Mouse (Mus musculus) megakaryocyte-erythroid progenitor cell, adult 5-6 weeks (primary cell): Measurements from ENCODE around the gene Atp2a1. TPM values are rescaled to one million over a fixed set of nuclear protein-coding genes. Genes with fewer than 3 reads are reported as not detected.
"Not testable (repeated sequence)": the region's sequence is repeated elsewhere in the genome, so short reads cannot be mapped to it uniquely, and the experiment has no call there.

ENCODE experiments used
- ATAC-seq: replicated peaks from 2 replicates; pipeline ENCODE4 v1.8.0; 2016; ENCODE audit warnings: mild to moderate bottlenecking, inconsistent platforms; ENCODE audit not compliant: severe bottlenecking, poor library complexity, low FRiP score, low TSS enrichment
- total RNA-seq, 2 experiments: library from RNA; stranded (forward) in 1 of 2; stranded (reverse) in 1 of 2; fragments of 200-1000, 215-1000 nt in 1 of 2; fragments of >200 nt in 1 of 2; fragmentation: Nextera tagmentation in 1 of 2; gene quantifications; 2 replicates each; pipeline ENCODE4 v1.2.3; 2014 to 2017

Atp2a1 gene
- total RNA-seq, 2 experiments from 2014 or later, result 0.61 to 2.3 TPM

DNA sequence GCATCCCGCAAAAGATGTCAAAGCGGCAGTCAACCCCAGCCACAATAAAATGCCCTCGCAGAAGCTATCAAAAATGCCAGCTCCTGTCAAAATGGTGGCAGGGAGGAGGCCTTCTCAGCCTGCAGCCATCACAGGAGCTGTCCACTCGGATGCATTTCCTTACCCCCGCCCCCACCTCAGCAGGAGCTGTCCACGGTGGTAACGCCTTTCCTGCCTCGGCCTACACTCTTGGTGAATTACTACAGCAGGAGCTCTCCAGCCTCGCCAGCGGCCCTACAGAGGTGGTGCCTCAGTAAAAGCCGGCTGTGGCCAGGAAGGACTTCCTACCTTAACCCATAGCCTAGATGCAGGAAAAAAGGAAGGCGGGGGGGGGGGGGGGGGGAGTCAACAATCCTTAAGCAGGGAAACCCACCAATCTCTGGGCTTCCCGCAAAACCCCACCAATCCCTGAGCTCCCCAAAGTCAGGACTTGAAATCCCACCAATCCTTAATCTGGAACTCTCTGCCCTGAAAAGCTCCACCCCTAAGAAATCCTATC, 35.5 kb downstream of the Atp2a1 start:
- no peak for ATAC-seq

DNA sequence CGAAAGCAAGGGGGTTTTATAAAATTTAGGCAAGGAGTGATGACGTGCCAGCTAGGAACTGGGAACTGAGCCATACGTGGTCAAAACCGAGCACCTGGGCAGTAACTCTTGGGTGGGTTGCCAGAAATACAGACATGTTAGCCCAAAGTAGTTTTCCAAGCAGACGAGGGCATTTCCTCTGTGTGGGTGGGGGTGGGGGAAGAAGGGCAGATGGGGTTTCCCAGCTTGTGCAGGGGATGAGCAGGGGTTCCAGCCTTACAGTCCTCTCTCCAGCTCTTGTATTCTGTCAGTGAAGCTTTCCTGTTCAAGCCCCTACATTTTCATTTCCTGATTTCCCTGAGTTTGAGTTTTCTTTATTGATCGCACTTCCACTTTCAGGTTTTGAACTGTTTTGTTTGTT, 38.7 kb downstream of the Atp2a1 start:
- ATAC-seq, result no peak

DNA sequence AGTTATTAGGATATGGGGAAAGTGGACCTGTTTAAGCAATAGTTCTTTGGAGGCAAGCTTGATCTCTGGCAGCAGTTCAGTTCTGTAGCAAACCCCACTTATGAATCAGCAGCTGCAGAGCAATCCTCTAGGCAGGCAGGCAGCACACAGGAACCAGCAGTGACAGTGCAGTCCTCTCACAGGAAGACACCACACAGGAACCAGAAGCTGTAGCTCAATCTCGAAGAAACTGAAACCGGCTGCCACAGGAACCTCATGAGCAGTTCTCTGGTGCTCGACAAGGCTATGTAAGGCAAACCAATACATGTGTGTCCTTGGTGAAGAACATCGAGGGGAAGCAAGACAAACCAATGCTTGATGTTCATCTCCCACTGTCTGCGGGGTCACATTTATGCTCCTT, 41.2 kb downstream of the Atp2a1 start:
- ATAC-seq, result no peak

DNA sequence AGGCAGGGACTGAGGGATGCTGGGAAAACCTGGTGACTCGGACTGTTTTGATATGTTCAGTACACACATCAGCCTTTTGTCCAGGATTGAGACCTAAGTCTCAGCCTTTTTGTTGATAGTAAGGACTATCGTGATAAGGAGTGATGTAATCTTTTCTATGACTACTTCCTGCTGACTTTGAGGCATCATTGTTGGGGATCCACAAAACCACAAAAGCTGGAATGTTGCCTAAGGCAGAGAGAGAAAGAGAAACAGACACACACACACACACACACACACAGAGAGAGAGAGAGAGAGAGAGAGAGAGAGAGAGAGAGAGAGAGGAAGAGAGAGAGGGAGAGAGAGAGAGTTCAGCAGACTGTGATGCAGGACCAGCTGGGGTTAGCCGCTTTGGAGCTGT, 44.4 kb downstream of the Atp2a1 start:
- ATAC-seq, result no peak

DNA sequence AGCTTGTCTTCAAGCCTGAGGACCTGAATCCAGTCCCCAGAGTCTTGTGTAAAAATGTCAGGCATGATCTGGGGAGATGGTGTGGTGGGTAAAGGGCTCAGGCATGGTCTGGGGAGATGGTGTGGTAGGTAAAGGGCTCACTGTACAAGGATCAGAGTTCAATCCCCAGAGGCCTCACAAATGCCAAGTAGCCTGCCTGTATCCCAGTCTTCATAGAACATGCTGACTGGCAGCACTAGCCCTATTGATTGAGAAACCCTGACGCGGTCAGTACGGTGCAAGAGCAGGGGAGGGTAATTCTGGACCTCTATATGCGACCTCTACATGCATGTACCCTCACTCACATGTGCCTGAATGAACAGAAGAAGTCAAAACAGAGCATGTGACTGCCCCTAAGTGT, 45.3 kb downstream of the Atp2a1 start:
- no peak for ATAC-seq

DNA sequence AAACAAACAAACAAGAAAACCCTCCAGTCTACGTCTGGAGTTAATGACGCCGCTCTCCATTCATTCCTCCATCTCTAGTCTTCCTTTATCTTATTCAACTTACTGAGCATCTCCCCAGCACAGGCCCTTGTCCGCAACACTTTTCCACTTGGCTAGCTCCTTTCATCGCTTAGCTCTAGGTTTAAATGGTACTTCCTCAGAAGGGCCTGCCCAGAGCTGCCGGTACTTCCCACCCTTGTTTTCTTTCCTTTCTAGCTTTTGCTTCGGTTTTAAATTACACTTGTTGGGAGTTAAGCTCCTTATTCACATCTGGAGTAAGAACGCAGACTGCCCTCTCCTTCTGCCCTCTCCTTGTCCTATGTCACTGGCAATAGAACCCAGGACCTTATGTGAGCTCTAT, 45.9 kb downstream of the Atp2a1 start:
- no peak for ATAC-seq

DNA sequence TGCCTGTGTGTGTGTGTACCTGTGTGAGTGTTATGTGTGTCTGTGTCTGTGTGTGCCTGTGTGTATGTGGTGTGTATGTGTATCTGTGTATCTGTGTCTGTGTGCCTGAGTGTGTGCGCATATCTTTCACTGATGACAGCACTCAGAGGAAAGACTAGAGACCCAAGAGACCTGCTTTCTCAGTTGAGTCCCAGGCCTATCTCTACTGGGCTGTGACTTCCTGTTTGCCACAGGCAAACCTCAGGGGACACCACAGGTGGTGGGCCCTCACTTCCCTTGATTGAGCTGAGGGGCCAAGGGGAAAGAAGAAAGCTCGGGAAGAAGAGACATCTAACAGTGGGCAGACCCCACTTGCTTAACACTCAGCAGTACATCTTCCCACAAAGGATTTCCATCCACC, 46.3 kb downstream of the Atp2a1 start:
- ATAC-seq, result peak; percentile 27; the same call in 1 of the 2 replicates

DNA sequence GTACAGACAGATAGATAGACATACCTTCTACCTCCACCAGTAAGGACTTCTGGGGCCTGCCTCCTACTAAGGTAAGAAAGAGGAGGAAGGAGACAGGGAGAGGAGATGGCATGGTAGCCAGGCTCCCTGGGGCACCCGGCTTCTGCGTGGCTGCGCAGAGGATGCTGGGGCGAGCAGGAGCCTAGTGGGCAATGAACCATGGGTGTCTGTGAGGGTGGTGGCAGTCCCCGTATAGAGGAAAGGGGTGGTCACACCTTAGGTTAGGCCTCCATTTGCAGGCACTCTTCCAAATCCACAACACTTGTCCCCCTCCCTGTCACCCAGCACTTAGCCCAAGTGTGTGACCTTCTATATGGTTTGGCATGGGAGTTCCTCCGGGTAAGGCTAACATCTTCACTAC, 48.2 kb downstream of the Atp2a1 start, which contains the start of gene Cd19:
TSS of gene Cd19 (minus strand) at position 165 of the 400 bp plus-strand sequence.
- no peak for ATAC-seq

DNA sequence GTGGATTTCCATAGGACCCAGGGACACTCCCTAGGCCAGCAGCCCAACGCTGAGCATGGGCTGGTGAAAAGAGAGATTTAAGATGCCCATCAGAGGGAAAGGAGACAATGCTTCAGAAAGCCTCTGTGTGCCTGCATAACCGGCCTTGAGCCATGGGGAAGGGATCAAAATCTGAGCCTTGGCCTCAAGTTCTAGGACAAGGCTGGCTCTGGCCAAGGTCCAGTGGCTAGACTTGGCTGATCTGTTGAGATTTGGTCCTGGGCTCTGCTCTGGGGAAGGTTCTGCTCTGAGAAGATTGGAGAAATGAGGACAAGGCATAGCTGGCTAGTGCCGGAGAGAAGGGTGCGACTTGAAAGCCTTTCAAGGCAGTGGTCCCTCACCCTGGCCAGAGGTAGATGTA, 51.8 kb downstream of the Atp2a1 start:
- no peak for ATAC-seq

DNA sequence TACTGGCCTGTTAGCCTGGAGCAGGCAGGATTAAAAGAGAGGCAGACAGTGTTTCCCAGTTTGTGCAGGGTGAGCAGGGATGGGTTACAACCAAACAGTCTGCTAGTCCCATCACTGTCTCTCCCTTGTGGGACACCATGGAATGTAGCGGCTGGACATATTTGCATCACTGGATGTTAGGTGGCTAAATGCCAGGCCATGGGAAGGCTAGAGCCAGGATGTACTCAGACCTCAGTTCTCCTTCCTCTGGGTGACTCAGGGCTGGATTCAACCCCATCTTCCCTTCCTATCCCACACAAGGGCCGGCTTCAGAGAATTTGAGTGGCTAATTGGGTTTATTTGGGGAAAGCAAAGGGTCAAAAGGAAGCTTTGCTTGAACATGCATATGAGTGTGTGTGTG, 54.2 kb downstream of the Atp2a1 start:
- ATAC-seq, result no peak

DNA sequence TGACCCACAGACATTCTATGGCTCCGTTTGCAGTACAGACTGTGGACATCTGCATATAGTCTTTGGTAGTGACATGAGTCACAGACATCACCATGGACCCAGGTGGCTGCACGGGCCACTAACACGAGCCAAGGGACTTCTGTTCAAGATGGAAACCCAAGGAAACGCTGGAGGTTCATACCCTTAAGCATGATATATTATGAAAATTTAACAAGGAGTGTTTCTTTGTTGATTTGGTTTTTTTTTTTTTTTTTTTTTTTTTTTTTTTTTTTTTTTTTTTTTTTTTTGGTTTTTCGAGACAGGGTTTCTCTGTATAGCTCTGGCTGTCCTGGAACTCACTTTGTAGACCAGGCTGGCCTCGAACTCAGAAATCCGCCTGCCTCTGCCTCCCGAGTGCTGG, 60.4 kb downstream of the Atp2a1 start:
- not testable (repeated sequence) for ATAC-seq

DNA sequence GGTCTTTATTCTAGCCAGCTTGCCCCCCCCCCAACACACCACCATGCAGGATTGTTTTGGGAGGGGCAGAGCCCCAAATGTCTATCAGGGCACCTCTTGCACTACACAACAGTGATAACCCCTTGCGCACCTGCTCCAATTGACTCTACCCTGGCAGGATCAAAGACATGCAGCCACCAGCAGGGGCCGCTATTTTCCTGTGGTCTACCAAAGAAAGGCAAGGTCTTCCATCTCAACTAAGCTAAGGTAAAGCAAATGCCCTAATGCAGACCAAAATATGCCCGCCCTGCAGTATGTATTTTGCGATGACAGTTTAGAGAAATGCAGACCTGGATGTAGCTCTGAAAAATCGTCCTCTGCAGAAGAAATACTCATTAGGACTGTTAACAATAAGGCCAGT, 63.4 kb downstream of the Atp2a1 start:
- peak; percentile 31; the same call in 1 of the 2 replicates for ATAC-seq

DNA sequence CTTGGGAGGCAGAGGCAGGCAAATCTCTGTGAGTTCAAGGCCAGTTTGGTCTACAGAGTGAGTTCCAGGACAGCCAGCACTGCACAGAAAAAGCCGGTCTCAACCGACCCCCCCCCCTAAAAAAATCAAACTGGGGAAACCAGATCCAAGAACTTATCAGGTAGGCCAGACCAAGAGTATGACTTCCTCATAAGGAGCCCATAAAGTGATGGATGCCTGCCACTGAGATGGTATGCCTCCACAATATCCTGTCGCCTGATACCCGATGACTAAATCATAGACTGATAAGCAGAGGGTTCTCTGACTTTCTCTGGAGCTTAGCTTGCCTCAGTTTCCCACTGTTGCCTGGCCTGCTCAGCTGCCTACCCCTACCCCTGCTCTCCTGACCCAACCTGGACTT, 65.1 kb downstream of the Atp2a1 start:
- no peak for ATAC-seq

DNA sequence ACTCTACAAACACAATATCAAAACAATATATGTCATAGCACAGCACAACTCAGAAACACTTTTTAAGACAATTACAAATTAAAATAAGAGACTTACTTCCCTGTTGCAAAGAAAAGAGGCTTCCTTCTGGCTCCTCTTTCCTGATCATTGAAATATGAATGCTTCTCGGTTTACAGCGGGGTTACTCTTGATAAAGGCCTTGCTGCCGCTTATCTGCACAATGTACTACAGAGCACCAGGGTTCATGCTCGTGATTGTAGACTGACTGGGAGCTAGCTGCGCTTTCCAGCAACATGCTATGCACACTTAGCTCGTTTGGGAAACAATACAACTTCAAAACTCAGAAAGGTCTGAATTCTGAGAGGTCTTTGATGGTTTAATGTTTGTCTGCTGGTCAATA, 65.7 kb downstream of the Atp2a1 start:
- ATAC-seq, result 0 out of 2 replicates have a peak, but pooled peaks have one; percentile 39

DNA sequence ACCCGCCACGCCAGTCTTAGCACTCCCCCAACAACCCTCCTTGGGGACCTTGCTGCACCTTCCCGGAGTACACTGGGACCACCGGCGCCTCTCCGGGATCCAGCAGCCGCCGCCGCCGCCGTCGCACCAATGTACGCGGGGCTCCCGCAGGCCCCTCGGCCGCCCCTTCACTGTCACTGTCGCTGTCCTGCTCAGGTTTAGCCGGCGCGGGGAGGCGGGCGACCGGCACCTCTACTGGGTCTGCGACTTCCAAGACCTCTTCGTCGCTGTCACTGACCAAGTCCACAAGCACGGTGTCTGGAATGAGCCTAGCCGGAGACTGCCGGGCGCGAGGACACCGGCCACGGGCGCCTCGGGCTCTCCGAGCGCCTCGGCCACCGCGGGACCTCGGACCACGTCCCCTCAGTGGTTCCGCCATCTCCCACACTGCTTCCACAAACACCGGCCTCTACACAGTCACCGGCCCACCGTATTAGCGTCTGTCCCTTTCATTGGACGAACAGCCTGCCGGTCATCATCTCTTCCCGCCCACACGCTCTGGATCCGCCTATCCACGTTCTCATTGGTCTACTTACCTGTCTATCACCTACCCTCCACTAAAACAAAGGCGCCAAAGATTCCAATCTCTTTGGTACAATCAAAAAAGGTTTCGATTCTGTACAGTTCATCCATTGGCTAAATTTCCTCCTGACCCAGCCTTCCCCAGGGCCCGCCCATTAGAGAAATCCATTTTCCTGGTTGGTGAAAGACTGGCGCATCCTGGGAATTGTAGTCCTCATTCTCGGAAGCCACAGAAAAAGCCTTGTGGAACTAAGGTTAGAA, 66.4 kb downstream of the Atp2a1 start, which contains the start of gene Nfatc2ip:
TSS of gene Nfatc2ip (minus strand) at position 440 of the 822 bp plus-strand sequence.
- peak; percentile 98 for ATAC-seq

Other genes starting within 250 kb of the Atp2a1 start
- 6.6 and 7.0 TPM in 2 replicates for gene Sbk1, start 190.5 kb downstream of the Atp2a1 start, total RNA-seq (2014; fragmentation: Nextera tagmentation)
- gene Sbk1, start 190.5 kb downstream of the Atp2a1 start, total RNA-seq (2017), result 2.9 and 5.2 TPM in 2 replicates
- 17.3 and 28.3 TPM in 2 replicates for gene Lat, start 93.5 kb downstream of the Atp2a1 start, total RNA-seq (2014; fragmentation: Nextera tagmentation)
- gene Lat, start 93.5 kb downstream of the Atp2a1 start, total RNA-seq (2017), result 9.3 and 11.0 TPM in 2 replicates
- gene Spns1, start 85.7 kb downstream of the Atp2a1 start, total RNA-seq (2014; fragmentation: Nextera tagmentation), result 24.7 and 30.7 TPM in 2 replicates
- 5.2 and 8.3 TPM in 2 replicates for gene Spns1, start 85.7 kb downstream of the Atp2a1 start, total RNA-seq (2017)
- gene Nfatc2ip, start 66.4 kb downstream of the Atp2a1 start, total RNA-seq (2014; fragmentation: Nextera tagmentation), result 14.9 and 32.5 TPM in 2 replicates
- 17.8 and 18.9 TPM in 2 replicates for gene Nfatc2ip, start 66.4 kb downstream of the Atp2a1 start, total RNA-seq (2017)
- 1.7 and 16.4 TPM in 2 replicates for gene Cd19, start 48.2 kb downstream of the Atp2a1 start, total RNA-seq (2014; fragmentation: Nextera tagmentation)
- gene Cd19, start 48.2 kb downstream of the Atp2a1 start, total RNA-seq (2017), result 0.28 TPM in 1 of 2 replicates, not detected in the other
- 10.2 and 13.9 TPM in 2 replicates for gene Rabep2, start 34.3 kb downstream of the Atp2a1 start, total RNA-seq (2014; fragmentation: Nextera tagmentation)
- 11.5 and 14.0 TPM in 2 replicates for gene Rabep2, start 34.3 kb downstream of the Atp2a1 start, total RNA-seq (2017)
- gene Sh2b1, start 12.3 kb upstream of the Atp2a1 start, total RNA-seq (2014; fragmentation: Nextera tagmentation), result 24.8 and 49.2 TPM in 2 replicates
- 11.7 and 11.9 TPM in 2 replicates for gene Sh2b1, start 12.3 kb upstream of the Atp2a1 start, total RNA-seq (2017)
- 128 and 168 TPM in 2 replicates for gene Tufm, start 24.3 kb upstream of the Atp2a1 start, total RNA-seq (2014; fragmentation: Nextera tagmentation)
- 92.9 and 141 TPM in 2 replicates for gene Tufm, start 24.3 kb upstream of the Atp2a1 start, total RNA-seq (2017)
- 162 and 199 TPM in 2 replicates for gene Atxn2l, start 40.3 kb upstream of the Atp2a1 start, total RNA-seq (2014; fragmentation: Nextera tagmentation)
- gene Atxn2l, start 40.3 kb upstream of the Atp2a1 start, total RNA-seq (2017), result 28.4 and 42.7 TPM in 2 replicates
- 193 and 244 TPM in 2 replicates for gene Eif3c, start 103.3 kb upstream of the Atp2a1 start, total RNA-seq (2014; fragmentation: Nextera tagmentation)
- 286 and 298 TPM in 2 replicates for gene Eif3c, start 103.3 kb upstream of the Atp2a1 start, total RNA-seq (2017)
- gene Apobr, start 121.8 kb upstream of the Atp2a1 start, total RNA-seq (2014; fragmentation: Nextera tagmentation), result 0.79 and 2.4 TPM in 2 replicates
- gene Apobr, start 121.8 kb upstream of the Atp2a1 start, total RNA-seq (2017), result 0.89 and 2.4 TPM in 2 replicates
- 24.5 and 43.7 TPM in 2 replicates for gene Cln3, start 122.7 kb upstream of the Atp2a1 start, total RNA-seq (2014; fragmentation: Nextera tagmentation)
- gene Cln3, start 122.7 kb upstream of the Atp2a1 start, total RNA-seq (2017), result 3.8 and 9.8 TPM in 2 replicates
- not detected in 2 replicates for gene Il27, start 131.8 kb upstream of the Atp2a1 start, total RNA-seq (2014; fragmentation: Nextera tagmentation)
- gene Il27, start 131.8 kb upstream of the Atp2a1 start, total RNA-seq (2017), result not detected in 2 replicates
- gene Nupr1, start 167.8 kb upstream of the Atp2a1 start, total RNA-seq (2014; fragmentation: Nextera tagmentation), result 6.3 TPM in 1 of 2 replicates, not detected in the other
- gene Nupr1, start 167.8 kb upstream of the Atp2a1 start, total RNA-seq (2017), result 2.7 and 9.9 TPM in 2 replicates
- gene Sgf29, start 186.2 kb upstream of the Atp2a1 start, total RNA-seq (2014; fragmentation: Nextera tagmentation), result 100 and 125 TPM in 2 replicates
- 37.4 and 51.0 TPM in 2 replicates for gene Sgf29, start 186.2 kb upstream of the Atp2a1 start, total RNA-seq (2017)
- not detected in 2 replicates for gene Sult1a1, start 213.3 kb upstream of the Atp2a1 start, total RNA-seq (2014; fragmentation: Nextera tagmentation)
- not detected in 2 replicates for gene Sult1a1, start 213.3 kb upstream of the Atp2a1 start, total RNA-seq (2017)
- 212 and 218 TPM in 2 replicates for gene Bola2, start 232.3 kb upstream of the Atp2a1 start, total RNA-seq (2014; fragmentation: Nextera tagmentation)
- gene Bola2, start 232.3 kb upstream of the Atp2a1 start, total RNA-seq (2017), result 107 and 179 TPM in 2 replicates
- gene Slx1b, start 232.7 kb upstream of the Atp2a1 start, total RNA-seq (2014; fragmentation: Nextera tagmentation), result 3.7 and 9.3 TPM in 2 replicates
- gene Slx1b, start 232.7 kb upstream of the Atp2a1 start, total RNA-seq (2017), result 2.9 and 3.0 TPM in 2 replicates
- 31.8 and 35.5 TPM in 2 replicates for gene Coro1a, start 244.7 kb upstream of the Atp2a1 start, total RNA-seq (2014; fragmentation: Nextera tagmentation)
- gene Coro1a, start 244.7 kb upstream of the Atp2a1 start, total RNA-seq (2017), result 40.7 and 41.2 TPM in 2 replicates